Mouse (Mus musculus) CH12F3 (cell line): Measurements from ENCODE around the gene Pik3r1.

Experiments
- in situ Hi-C: fragments of 300-500 bp; cut with MboI; formaldehyde crosslinking; loops from 2 replicates; pipeline ENCODE4 v1.14.3; 2020; ENCODE audit warnings: low sequenced_read_pairs

Gene Pik3r1

DNA sequence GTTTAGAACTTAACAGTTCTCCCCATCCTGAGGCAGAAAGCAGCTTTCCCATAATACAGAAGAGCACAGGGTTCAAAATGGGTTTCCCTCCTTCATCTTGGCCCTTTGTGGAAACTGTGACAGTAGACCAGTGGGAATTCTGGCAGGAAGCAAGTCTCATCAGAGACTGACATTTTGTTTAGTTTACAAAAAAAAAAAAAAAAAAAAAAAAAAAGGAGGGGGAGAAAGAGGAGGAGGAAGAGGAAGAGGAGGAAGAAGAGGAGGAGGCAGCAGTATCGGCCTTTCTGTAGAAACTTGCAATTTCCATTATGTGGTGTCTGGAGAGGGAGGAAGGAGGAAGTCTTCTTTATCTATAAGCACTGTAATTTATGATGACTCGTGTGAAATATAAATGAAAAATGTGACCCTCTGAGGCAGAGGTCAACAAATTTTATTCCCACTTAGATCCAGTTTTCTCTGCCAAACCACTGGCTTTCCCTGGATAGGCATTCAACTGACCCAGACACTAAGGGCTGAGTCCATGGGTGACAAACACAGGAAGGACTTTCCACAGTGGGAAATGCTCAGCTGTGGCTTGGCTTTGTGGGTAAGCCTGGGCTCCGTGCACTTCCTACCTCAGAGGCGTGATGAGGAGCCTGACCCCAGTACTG, 28.2 kb downstream of the Pik3r1 start:
- in situ Hi-C loops: loop anchor here (25.0 kb wide), 1 partner anchor 922 kb away; no protein-coding TSS in a partner anchor

DNA sequence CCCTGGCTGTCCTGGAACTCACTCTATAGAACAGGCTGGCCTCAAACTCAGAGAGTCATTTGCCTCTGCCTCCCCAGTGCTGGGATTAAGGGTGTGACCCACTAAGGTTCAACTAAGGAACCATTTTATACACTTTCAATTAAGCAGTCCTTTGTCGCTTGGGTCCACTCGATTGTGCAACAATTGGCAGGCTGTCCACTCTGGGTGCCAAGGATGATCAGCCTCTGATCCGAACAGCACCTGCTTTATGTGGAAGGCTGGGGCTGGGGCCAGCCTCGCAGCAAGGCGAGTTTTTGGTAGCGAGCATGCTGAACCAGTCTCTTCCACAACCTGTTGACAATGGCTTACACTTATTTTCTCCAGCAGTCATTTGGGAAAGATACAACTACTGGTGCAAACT, 29.2 kb downstream of the Pik3r1 start:
- in situ Hi-C loops: loop anchor here (25.0 kb wide), 1 partner anchor 924 kb away; no protein-coding TSS in a partner anchor

DNA sequence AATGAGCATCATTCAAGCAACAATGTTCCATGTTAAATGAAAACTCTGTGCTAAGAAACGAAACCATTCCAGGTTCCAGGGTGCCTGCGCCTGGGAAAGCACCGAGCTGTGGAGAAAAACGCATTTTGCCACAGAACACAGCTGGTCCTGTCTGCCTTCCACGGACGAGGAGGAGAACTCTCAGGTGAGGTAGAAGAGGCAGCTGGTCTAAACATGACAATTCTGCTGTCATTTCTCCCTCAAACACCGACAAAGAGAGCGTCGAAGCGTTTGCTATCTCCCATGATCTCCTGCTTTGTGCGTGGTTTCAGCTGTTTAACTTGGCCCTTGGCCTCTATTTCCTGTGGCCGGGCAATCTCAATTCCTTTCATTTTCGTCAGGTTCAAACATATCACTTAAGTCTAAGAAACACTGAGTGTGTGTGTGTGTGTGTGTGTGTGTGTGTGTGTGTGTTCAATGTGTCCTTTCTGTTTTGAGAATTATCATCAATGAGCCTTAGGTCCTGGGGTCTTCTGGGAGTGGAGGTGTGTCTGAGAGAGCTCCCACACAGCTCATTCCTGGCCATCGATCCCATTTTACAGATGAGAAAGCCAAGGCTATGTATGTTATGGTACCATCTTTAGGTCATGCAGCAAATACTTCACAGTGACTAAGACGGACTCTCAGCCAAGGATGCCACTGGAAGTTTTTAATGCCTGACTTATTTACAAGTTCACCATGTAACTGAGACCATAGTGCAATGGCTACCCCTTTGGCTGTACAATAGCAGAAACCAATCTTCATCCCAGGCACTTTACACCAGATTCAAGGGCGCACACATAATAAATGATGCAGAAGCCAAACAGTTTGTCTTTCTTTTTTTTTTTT, 31.3 kb downstream of the Pik3r1 start:
- in situ Hi-C loops: loop anchor here (25.0 kb wide), 1 partner anchor 926 kb away; no protein-coding TSS in a partner anchor

DNA sequence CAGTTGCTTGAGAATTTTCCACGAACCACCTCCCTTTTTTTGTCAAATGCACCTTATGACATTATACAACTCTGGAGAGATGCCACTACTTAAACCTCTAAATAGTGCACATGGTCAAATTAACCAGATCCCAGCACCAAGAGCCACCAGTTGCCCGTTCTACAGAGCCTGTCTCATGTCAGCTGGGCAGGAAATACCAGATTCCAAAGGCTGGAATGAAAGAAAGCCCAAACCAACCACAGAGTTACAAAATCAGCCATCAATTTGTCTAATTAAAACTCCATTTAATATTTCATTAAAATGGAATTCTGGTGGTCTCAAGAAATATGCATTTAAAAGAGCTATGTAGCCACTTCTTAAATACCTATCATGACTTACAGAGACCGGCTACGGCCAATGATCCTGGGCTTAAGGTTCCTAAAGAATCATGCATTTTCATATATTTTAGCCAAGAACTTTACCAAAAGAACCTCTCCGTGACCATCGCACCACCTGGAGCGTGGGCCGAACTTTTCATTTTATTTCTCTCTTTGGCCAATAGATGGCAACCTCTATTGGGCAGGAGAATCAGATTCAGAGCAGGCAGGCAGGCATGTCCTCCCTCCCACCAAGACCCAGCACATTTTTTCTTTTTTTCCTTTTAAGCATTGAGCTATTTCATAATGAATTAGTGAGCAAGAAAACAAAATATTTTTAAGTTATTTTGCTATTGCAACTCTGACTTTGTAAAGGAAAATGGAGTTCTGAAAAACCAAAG, 32.5 kb downstream of the Pik3r1 start:
- in situ Hi-C loops: loop anchor here (25.0 kb wide), 1 partner anchor 927 kb away; no protein-coding TSS in a partner anchor

DNA sequence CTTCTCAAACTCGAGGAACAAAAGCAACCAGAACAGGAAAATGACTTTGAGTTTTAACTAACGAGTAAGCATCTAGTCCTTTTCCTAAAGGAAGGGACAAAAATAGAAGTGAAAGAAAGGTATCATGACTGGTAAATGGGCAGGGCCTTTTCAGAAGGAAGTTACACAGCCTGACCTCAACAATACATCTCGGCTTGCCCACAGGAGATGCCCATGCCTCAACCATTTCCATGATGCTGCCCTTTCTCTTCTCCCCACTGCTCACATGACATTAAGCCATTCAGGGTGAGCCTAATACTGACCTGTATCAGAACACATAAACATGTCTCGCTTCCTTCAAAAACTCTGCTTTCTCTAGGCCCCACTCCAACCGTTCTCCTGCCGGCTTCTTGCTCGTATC, 33.8 kb downstream of the Pik3r1 start:
- in situ Hi-C loops: loop anchor here (25.0 kb wide), 1 partner anchor 928 kb away; no protein-coding TSS in a partner anchor

DNA sequence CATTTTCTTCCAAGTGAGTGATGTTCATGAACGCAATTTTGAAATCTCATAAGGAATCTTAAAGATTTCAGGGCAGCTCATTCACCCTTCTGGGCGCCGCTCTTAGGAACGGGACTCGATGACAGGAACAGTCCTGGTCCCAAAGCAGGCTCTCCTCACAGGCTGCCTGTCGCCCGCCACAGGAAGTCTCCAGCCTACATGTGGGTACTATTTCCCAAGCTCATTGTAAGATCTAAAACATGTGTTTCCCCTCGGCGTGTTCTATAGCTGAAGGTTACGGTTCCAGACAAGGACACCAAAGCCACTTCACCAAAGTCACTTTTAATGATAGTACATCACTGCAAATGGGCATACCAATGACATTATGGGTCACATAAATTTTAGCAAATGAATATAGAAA, 35.3 kb downstream of the Pik3r1 start:
- in situ Hi-C loops: loop anchor here (25.0 kb wide), 1 partner anchor 930 kb away; no protein-coding TSS in a partner anchor

DNA sequence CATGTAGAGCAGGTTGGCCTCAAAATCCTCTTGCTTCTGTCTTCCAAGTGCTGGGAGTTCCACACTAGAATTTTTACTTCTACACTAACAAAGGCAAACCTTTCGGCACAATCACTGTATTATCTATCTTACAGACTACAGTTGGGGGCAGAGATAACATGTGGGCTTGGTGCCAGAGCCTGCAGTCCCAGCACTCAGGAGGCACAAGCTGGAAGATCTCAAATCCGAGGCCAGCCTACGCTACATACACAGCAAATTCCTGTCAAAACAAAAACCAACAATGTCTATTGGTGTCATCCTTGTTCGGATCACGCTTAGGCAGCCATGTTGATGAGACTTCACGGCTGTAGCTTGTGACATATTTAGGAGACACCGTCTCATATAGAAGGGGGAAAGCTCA, 36.2 kb downstream of the Pik3r1 start:
- in situ Hi-C loops: loop anchor here (25.0 kb wide), 1 partner anchor 931 kb away; no protein-coding TSS in a partner anchor

DNA sequence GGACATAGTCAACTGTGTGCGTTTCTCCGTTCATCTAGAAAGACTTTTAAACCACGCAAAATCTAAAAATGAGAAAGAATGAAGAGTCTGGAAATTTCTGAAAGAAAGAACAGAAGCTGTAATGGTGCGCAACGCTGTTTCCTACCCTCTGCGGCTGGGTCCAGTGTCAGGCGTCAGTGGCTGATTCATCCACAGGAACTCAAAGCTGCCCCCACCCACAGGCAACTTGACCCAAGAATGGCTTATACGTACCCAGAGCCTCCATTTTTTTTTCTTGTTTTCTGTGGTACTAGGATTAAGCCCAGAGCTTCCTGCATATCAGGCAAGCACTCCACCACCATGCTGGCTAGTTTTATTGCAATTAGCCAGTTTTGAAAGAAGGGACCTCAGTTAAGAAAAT, 37.7 kb downstream of the Pik3r1 start:
- in situ Hi-C loops: loop anchor here (25.0 kb wide), 1 partner anchor 932 kb away; no protein-coding TSS in a partner anchor

DNA sequence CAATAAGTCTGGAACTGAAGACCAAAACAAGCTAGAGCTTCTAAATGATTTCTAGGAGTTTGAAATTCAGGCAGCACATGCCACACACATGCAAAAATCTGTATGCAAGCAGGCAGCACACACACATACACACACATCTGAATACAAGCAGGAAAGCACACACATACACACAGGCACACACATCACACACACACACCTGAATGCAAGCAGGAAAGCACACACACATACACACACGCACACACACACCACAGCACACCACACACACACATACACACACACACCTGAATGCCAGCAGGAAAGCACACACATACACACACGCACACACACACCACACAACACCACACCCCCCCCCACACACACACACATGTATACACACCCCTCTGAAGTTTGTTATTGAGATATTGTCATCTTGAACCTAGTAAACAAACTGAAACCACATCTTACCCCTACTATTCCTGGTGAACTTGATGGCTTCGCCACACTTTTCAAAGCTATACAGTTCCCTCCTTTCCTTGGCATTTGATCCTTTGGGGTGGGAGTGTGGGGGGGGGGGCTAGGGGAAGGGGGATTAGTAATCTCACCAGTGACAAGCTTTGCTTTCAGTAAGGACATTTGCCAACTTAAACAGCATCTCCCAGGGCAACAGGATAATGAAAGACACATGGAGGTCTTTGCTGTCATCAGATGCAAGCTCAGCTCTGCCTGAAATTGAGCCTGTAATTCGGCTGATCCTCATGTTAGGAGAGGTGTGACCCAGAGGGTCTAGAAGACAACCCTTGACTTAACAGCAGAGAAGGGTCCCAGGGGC, 38.6 kb downstream of the Pik3r1 start:
- in situ Hi-C loops: loop anchor here (25.0 kb wide), 1 partner anchor 933 kb away; no protein-coding TSS in a partner anchor

DNA sequence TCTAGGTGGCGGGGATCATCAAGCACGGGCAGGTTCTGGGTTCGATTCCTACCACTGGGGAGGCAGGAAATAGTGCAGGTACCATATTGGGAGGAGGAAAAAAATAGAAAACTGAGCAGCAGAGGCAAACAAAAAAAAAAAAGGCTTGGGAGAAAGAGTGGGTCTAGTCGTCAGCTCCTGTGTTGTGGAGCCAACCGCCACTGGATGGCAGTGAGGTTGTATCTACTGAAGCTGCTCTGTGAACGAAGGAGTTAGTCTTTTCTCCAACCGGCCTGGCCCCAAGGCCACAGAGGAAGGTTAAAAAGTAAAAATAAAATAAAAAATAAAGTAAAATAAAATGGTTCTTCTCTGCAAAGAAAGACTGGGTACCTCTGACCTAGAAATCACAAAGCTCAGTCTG, 39.2 kb downstream of the Pik3r1 start:
- in situ Hi-C loops: loop anchor here (25.0 kb wide), 1 partner anchor 933 kb away; no protein-coding TSS in a partner anchor

DNA sequence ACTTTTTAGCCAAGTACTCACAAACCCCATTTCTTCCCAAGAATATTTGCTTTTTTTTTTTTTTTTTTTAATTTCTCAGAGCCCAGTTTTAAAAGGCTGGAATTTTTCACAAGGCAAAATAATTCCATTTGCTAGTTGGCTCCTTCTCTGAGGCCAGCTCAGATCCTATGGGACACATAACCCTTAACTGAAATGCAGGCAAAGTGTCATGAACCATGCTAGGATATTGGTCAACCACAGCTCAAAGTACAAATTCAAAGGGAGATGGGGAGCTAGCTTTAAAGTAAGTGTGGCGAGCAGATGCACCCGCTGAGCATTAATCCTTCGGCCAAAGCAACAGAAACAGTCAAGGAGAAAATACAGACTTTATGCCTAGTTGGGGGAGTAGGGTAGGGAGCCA, 39.7 kb downstream of the Pik3r1 start:
- in situ Hi-C loops: loop anchor here (25.0 kb wide), 1 partner anchor 934 kb away; no protein-coding TSS in a partner anchor

DNA sequence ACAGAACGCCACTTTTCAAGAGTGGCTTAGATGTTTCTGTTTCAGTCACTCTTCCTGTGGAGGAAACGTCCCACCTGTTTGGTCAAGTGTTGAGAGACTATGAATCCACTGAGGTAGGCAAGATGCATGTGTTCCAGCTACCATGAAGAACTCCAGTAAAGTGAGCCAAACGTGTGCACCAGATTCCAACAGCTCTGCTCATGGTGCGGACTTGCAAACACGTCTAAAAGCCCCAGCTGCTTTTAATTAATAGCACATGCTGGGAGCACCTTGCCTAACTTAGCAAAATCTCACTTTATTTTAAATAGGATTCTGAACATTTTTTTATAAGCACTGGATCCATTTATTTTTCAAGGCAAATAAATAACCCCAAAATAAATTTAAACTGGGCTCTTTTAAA, 40.2 kb downstream of the Pik3r1 start:
- in situ Hi-C loops: loop anchor here (25.0 kb wide), 1 partner anchor 934 kb away; no protein-coding TSS in a partner anchor

DNA sequence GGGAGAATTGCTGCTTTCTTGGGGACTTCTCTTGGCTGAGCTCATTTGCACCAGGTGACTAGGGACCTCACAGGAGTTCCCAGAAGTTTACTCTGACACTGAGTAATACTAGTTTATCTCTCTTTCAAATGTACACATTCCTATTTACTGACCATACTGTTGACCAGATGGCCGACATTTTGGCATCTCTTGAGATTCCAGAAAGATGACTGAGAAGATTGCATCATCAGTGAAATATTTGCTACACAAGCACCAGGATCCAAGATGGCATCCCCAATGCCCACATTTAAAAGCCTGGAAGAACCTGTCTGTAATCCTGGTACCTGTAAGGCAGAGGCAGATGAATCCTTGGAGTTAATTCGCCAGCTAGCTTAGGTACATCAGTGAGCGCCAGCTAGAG, 41.1 kb downstream of the Pik3r1 start:
- in situ Hi-C loops: loop anchor here (25.0 kb wide), 1 partner anchor 935 kb away; no protein-coding TSS in a partner anchor

DNA sequence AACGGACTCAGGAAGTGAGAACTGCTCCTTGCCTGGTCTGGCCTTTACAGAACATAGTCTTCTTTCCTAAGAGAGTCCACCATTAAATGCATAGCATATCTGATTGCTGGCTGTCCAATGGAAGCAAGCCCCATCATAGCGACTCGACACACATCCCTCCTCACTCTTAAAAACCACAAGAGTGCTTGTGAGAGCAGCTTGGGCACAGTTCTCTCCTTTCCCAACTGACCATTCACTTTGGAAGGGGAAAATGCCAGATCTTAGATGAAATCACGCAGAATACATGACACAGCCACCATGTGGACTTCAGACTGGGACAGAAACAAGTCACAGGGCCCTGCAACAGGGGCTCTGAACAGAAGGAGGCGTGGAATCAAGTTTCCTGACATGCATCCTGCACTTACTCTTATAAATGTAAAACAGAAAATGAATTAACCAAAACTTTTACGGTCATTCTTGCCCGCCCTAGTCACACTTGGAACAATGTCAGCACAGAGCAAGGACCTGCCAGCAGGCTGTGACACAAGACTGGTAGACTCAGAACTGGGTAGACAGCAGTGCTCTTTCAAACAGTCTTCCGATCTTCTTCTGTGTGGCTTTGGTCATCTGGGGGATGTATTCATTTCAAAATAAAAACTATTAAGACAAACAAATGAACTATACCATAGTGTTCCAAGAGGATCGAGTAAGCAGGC, 46.0 kb downstream of the Pik3r1 start:
- in situ Hi-C loops: no loop called here

DNA sequence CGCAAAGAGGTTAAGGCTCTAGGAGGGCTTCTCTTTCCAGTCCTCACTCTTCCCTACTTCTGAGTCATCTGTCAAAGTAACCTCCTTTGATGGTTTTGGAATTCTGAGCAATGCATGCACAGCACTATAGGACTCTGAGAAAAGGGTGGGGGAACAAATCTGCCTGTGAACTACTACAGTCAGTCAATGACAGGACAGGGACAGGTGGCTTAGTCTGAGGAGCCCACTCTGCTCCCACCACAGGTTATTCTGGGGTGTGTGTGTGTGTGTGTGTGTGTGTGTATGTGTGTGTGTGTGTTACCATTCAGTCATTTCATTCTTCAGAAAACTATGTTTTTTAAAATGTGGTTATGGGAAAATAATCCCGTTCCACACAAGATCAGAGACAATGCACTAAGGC, 46.9 kb downstream of the Pik3r1 start:
- in situ Hi-C loops: no loop called here

DNA sequence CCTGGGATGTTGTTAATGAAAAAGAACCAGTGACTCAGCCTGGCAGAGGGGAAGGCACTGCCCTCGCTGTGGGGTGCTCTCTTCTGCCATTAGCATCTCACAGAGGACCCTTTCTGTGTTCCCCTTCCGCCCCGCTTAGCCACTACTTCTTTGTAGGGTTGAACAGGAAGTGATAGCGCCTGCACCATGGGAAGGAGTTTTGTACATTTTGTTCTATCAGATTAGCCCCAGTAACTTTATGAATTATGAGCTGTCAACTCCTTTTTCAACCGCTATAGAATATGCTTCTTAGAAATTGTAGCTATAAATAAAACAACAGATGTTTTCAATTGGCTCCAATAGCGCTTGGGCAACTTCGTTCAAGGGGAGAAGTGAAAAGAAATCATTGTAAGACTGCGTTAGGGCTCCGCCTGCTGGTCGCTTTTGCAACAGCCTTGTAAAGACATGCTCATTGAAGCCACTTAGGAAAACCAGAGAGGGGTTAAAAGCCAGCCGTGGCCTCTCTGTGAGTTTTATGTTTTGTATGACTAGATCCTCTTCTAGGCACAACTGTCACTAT, 48.6 kb downstream of the Pik3r1 start:
- in situ Hi-C loops: no loop called here

DNA sequence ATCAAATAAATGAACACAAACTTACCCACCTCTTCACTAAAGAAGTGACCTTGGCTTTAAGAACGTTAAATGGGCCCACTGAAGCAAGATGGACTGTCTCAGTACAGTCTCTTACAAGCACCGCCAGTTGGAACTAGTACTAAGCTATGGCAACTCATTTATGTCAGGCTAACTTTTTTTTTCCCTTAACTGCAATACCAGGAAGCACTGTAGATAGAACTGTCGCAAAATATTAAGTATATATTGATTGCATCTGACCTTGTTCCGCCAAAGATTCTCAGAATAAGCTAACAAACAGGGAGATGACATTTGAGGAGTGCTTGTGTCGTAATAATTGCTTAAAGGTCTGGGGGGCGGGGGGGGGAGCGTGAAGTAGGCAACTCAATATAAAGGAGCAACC, 49.3 kb downstream of the Pik3r1 start:
- in situ Hi-C loops: no loop called here

DNA sequence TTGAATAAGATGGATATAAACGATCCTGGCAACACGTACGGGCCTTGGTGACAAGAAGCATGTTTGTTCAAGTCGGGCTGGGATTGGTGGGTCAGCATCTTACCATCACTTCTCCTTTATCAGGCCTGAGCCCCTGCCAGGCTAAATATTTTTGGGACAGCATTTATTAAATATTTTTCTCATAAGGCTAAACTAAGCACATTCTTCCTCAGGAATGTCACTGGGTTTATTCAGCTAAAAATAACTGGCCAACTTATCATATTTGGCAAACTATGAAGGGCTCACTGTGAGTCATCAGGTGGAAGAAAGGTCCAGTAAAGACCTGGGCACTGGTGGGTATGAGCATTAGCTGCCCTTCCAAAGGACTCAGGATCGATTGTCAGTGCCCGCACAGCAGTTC, 50.2 kb downstream of the Pik3r1 start:
- in situ Hi-C loops: no loop called here
